Mouse (Mus musculus) gastrocnemius, postnatal 25 days (tissue): ENCODE data around the gene Wdr6. TPM values are rescaled to one million over a fixed set of nuclear protein-coding genes. Genes with fewer than 3 reads are reported as not detected.

Source experiments
- DNase-seq: peaks from one replicate; pipeline ENCODE4 v3.0.0; 2022
- microRNA-seq, 2 experiments: library from miRNA; unstranded; fragments of <30 nt; microRNA quantifications; one replicate each; pipeline ENCODE4 v1.2.0; 2021; ENCODE audit warnings: borderline replicate concordance in 2 of 2
- total RNA-seq, 2 experiments: library from RNA; stranded (reverse); gene quantifications; 1 replicate in 1 of 2; 2 replicates in 1 of 2; pipeline ENCODE4 v1.2.3; 2021

Wdr6 gene
- total RNA-seq, 2 experiments from 2014 or later: 5.2 to 5.3 TPM

GRCm38 (mm10) chr9:108523341-108523740 is 55.2 kb downstream of the Wdr6 start:
- DNase-seq: no peak

Small RNA genes within 50 kb of the gene (microRNA-seq; reads per million reads assigned to microRNA genes)
- gene Gm24083 (0 reads per million in 2 experiments), gene Mir191 (0 reads per million in 2 experiments), gene Mir425 (399 to 961 reads per million in 2 experiments)

Other genes with a start within 250 kb of the Wdr6 start
- 10 to 100 TPM; 74.4 to 92.9 TPM for gene Gpx1, start 239.8 kb downstream of the Wdr6 start, total RNA-seq
- gene Usp4, start 230.9 kb downstream of the Wdr6 start, total RNA-seq: 10 to 100 TPM; 61.7 to 64.9 TPM
- under 1 TPM; 0.40 to 0.46 TPM for gene 1700102P08Rik, start 185.9 kb downstream of the Wdr6 start, total RNA-seq
- not detected for gene Ccdc36, start 150.3 kb downstream of the Wdr6 start, total RNA-seq
- gene BC048562, start 142.3 kb downstream of the Wdr6 start, total RNA-seq: not detected
- gene Ccdc71, start 118.2 kb downstream of the Wdr6 start, total RNA-seq: 10 to 100 TPM; 16.3 to 17.2 TPM
- 1 to 10 TPM; 3.3 to 3.8 TPM for gene Klhdc8b, start 117.2 kb downstream of the Wdr6 start, total RNA-seq
- 100 to 1,000 TPM; 142 to 152 TPM for gene Lamb2, start 99.0 kb downstream of the Wdr6 start, total RNA-seq
- 100 to 1,000 TPM; 101 to 103 TPM for gene Usp19, start 88.1 kb downstream of the Wdr6 start, total RNA-seq
- 10 to 100 TPM; 64.1 to 77.4 TPM for gene Qars, start 71.0 kb downstream of the Wdr6 start, total RNA-seq
- gene Qrich1, start 61.9 kb downstream of the Wdr6 start, total RNA-seq: 10 to 100 TPM; 41.2 to 50.5 TPM
- gene Impdh2, start 18.5 kb downstream of the Wdr6 start, total RNA-seq: 10 to 100 TPM; 51.9 to 54.0 TPM
- gene Ndufaf3, start 11.3 kb downstream of the Wdr6 start, total RNA-seq: 10 to 100 TPM; 28.2 to 37.5 TPM
- 10 to 100 TPM in 1 of 2 experiments, 1 to 10 TPM in 1; 7.6 to 10.4 TPM for gene Dalrd3, start 8.9 kb downstream of the Wdr6 start, total RNA-seq
- gene P4htm, start 18.9 kb upstream of the Wdr6 start, total RNA-seq: 1 to 10 TPM; 2.8 to 3.1 TPM
- 10 to 100 TPM; 52.7 to 61.0 TPM for gene Arih2, start 70.6 kb upstream of the Wdr6 start, total RNA-seq
- 10 to 100 TPM; 67.1 to 73.5 TPM for gene Slc25a20, start 83.3 kb upstream of the Wdr6 start, total RNA-seq
- gene Prkar2a, start 110.6 kb upstream of the Wdr6 start, total RNA-seq: 100 to 1,000 TPM; 122 to 134 TPM
- 10 to 100 TPM; 14.6 to 17.8 TPM for gene Ip6k2, start 205.1 kb upstream of the Wdr6 start, total RNA-seq
- 1 to 10 TPM; 3.8 TPM for gene Nckipsd, start 229.6 kb upstream of the Wdr6 start, total RNA-seq
- under 1 TPM in 1 of 2 experiments, not detected in 1; 0.03 TPM for gene Celsr3, start 247.6 kb upstream of the Wdr6 start, total RNA-seq